Mouse (Mus musculus) right cerebral cortex, postnatal 14 days (tissue): ENCODE results near the gene Casq1.
"Not testable (repeated sequence)": the region's sequence is repeated elsewhere in the genome, so short reads cannot be mapped to it uniquely, and the experiment has no call there.

Experiments
- DNase-seq: peaks from one replicate; pipeline ENCODE4 v3.0.0; 2022

Casq1 gene

DNA sequence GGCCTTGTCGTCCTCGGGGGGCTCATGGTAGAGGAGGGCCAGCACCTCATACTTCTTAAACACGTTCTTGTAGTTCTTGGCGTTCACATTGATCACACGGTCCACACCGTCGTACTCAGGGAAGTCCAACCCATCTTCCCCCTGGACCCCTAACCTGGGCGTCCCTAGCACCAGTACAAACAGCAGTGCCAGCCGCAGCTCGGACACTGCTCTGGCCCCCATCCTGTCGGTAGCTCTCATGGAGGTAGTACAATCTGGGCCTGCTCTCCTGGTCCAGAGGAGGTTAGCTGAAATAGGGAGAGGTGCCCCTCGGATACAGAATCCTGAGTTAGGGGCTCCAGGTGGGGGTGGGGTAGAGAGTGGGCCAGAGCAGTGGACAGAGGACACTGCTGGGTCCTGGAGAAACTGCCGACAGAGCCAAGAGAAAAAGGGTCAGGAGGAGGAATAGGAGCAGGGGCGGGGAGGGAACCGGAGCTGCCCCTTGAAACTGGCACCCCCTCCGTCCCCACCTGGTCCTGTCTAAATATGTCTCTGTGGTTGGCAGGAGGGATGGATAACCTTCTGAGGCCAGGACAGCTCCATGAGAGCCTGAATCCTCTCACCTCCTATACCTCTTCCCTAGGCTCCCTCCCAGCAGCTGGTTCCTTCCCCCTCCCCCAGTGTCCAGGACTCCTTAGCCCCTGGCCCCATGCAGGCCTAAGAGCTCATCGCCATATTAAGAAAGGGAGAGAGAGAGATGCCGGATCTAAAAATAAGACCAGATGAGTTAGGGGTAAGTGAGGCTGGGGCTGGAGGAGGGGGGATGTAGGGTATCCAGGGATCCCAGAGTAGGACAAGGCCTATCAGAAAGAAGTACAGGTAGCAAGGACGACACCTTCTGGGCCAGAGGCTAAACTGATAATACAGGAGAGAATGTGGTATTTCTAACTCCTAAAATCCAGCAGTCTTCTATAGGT lies at the start of gene Casq1:
TSS of gene Casq1 (minus strand) at position 418 of the 956 bp plus-strand sequence.
- DNase-seq = no peak

DNA sequence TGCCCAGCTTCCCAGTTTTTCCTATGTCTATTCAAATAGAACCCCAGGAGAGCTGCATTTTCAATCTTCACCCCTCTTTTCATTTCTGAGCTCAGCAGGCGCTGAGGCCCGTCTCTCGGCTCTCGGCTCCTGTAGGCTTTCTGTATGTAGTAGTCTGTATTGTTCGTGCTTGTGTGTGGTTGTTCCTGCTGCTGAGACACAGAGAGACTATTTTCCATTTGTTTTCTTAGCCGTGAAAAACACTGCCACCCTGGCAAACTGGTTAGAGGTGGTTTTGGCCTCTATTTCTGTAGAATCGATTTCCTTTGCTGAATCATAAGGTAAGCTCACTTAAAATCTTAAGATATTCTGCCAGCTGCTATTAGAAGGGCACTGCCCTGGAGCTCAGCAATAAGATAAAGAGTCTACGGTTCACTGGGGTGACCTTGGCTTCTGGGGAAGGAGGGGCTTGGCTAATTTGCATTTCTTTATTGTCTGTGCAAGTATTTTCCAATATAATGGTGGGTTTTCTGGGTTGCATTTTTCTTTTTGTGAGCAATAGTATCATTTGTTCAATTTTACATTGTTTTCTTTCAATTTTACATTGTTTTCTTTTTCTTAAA lies 41.9 kb upstream of the Casq1 start, which contains the start of gene Igsf8:
TSS of gene Igsf8 (plus strand) at position 165 of the 602 bp plus-strand sequence.
- DNase-seq = no peak

DNA sequence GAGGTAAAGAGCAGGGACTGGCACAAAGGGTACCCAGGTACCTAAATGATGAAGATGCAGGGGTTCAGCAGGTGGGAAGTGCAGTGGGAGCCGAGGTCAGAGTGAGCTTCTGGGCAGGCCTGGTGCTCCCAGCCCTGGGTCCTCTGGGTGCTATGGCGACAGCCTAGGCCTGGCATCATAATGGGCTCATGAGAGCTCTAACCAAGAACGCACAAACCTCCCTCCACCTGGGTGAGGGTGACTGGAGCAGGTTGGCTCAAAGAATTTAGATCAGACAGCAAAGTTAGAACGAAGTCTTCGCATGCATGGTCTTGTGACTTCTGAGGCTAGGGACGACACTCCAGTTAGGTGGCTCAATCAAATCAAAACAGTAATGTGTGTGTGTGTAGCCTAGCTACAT lies 38.6 kb upstream of the Casq1 start, which contains the start of gene Atp1a4:
TSS of gene Atp1a4 (minus strand) at position 101 of the 400 bp plus-strand sequence.
- no peak for DNase-seq

DNA sequence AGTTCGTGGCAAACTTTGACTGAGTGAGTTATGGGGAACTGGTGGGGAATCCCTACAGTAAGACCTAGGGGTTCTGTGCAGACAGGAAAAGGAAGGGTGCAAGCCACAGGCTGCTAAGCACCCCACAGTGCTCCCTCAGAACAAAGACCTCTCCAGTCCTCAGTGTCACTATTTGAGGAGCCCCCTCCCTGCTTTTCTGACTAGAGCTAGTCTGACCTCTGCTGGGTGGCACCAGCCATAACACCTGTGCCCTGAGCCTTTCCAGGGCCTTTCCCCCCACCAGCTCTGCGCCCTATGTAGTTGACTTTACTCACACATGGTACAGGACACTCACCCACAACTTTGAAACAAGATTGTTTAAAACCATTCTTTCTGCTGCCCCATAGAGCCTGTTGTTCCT lies 28.0 kb upstream of the Casq1 start:
- peak; percentile 14 for DNase-seq

DNA sequence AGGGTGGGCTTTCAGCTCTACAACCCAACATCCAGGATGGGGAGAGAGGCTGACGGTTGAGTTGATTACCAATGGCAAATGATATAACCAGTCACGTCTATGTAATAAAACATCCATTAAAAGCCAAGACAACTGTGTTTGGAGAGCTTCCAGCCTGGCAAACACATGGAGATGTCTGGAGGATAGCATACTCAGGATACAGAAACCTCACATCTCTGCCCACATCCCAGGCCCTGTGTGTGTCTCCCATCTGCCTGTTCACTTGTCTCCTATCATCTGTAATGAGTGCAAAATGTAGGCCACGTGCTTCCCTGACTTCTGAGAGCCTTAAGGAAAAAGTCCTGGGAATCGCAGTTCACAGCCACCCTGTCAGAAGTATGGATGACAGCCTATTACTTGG lies 27.5 kb upstream of the Casq1 start:
- DNase-seq = no peak

DNA sequence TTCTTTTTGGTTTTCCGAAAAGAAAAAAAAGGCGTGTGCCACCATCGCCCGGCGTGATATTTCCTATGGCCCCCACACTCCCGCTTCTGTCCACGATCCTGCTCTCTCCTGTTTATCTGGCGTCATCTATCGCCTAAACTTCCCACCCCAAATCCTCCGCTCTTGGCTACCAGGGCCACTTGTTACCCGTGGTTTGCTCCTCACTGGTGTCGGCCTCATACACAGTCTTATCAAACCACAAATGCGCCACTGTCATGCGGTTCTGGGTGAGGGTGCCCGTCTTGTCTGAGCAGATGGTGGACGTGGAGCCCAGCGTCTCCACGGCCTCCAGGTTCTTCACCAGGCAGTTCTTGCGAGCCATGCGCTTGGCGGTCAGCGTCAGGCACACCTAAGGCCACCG lies 25.0 kb upstream of the Casq1 start:
- not testable (repeated sequence) for DNase-seq

DNA sequence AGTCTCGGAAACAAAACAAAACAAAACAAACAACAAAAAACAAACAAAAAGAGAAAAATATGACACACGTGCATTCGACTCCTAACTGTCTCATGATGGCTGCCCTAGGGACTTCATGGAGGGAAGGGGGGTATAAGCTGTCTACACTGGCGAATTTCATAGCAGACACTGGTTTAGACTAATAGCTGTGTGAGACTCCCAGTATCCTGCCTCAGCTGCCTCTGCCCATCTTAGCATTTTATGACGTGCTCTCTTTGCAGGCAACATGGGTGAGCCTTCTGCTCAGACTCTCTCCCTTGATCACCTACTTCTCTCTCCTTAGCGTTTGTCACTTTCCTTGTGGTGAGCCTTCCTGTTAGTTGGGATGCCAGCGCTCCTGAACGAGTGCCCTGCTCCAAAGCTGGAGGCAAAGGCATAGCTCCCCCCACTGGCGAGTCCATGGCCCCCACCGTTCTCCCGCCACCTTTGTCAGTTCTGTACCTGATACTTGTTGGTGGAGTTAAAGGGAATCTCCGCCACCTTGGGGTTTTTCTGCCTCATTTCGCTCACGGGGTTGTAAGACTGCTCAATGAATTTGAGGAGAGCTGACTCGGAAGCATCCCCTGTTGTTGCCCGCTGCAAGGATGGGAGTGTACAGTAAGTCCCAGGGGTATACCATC lies 24.0 kb upstream of the Casq1 start:
- peak; percentile 25 for DNase-seq

DNA sequence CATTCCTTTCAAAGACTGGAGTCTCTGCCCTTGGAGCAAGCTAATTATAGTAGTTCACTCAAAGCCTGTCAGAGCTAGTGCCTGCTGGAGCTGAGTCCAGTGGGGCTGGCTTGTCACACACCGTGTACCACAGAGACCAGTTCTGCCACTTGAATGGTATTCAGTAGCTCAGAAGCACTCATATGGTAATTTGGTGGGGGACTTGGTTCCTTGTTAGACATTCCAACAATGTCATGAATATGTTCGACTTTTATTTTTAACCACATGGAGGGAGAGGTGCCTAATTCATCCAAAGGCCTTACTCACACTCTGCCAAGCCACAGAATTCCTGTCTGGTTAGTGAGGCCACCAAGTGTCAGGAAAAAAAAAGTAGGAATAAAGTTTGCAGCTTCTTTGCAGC lies 22.7 kb upstream of the Casq1 start:
- DNase-seq = no peak

DNA sequence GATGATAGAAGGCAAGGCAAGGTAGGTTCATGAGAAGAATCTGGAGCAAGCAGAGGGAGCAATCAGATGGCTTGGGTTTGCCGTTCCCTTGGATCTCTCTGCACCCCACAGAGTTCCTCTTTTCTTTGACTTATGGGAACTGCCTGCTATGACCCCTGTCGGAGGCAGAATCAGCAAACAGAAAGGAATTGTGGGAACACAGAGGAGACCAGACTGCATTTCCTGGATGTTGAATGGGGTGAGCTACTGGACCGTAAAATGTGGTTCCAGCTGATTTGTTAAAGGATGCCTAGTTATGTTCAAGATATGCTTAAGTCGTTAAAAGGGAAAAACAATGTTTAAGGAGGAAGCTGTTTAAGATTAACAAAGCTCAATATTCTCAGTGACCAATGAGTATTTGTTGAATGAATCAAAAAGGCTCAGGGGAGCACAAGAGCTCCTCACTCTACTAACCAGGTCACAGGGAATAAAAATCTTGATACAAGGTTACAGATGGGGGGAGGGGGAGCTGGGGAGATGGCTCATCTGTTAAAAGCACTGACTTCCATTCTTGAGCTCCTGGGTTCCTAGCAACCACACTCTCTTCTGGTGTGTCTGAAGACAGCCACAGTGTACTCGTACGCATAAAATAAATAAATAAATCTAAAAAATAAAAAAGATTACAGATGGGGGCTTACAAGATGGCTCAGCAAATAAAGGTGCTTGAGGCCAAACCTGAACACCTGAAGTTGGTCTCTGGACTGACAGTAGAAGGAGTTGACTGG lies 21.5 kb upstream of the Casq1 start:
- DNase-seq = no peak

DNA sequence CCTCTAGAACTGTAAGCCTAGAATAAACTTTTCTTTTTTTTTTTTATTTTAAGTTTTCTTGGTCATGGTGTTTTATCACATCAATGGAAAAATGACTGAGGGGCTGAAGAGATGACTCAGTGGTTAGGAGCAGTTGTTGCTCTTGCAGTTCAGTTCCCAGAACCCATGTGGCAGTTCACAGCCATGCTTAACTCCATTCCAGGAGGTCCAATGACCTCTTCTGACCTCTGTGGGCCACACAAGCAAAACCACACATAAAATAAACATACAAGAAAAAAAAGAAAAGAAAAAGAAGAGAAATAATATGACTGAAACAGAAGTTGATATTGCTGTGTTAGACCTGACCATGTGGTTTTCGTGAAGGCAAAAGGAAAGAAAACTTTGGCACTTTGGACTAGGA lies 9.5 kb upstream of the Casq1 start:
- no peak for DNase-seq

DNA sequence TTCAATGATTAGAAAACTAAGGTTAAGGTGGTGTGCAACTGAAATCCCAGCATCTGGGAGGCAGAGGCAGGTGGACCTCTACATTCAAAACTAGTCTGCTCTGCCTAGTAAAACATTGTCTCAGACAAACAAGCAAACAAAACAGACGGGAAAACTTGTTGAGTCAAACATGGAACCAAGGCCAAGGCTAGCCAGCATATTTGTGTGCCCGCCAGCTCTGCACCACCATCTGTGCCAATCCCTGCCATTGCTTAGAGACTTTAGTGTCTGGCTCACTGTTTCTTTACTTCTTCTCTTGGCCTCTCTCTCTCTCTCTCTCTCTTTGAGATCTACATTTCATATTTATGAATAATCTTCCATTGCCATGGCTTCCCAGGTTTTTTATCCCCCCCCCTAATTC lies 8.5 kb upstream of the Casq1 start:
- DNase-seq = no peak

DNA sequence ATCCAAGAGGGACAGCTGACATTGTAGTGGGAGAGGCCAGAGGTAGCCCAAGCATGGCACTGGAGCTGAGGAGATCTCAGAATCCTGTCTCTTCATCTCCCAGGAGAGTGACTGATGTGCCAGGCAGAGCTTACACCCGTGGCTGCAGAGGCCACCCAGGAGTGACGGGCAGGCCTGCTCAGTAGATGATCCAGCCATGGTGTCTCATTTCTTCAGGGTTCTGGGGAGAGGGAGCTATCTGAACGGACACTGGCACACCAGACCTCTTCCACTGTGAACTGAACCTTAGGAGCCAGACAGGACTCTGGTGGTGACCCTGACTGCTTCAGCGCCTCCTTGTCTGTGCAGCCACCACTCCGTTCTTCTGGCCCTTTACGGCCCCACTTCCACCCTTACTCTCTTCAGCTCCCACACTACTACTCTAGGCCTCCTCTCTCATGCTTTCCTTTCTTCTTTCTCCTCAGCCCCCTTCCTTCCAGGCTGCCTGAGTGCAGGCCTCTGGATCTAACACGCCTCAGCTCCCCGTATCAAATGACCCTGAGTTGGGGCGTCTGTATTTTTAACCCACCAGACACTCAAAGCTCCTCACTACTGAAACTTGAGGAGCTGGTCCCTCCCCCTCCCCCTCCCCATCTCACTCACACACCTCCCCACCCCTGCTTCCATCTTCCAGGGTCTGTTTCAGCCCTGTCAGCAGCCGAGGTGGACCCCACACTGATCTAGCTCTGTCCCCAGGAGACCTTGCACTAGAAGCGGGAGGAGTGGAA lies 1.8 kb upstream of the Casq1 start:
- no peak for DNase-seq

DNA sequence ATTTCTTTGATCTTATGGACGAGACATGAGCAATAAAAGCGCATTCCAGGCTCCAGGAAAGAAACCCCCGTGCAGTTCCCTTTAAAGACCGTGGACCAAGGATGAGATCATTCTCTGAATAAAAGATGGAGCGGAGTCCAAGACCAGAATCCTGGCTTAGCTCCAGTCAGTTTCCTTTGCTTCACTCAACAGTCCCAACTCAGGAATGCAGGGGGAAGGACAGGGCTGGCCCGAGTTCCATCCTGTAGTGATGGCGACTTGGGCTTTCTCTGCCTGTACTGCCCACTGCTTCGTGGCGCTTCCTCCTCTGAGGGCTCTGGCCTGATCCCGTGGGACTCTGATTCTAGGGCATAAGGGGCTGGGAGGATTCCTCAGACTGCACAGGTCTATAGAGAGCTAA lies 746 bp upstream of the Casq1 start:
- DNase-seq = no peak

DNA sequence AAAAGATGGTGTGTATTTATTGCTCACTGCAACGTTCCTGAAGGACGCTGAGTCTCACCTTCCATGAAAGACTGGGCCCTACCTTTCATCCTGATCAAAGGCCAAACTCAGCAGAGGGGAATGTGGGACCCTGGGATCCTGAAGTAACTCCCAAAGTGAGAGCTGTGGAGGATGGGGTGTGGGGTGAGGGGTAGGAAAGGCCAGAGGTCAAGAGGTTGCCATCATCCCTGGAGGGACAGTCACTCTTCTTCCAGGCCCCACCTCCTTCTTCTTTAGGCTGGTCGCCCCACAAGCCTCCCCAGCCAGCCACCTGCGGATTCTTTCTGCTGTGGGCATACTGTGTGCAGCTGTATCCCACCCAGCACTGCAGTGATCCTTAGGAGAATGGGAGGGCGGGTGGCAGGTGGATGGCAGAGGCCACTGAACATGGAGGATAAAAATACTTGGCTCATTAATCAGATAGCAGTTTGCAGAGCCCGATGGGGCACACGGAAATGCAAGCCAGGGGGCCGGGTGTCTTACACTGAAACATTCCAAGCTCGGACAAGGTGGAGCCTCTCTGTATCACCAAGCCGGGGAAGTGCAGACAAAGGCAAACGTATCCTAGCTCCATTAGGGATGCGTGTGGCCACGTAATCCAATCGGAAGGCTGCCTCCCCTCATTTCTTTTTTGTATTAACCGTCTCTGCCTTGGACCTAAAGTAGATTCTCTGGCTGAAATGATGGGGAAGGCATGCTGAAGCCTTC lies 1.3 kb downstream of the Casq1 start:
- no peak for DNase-seq

DNA sequence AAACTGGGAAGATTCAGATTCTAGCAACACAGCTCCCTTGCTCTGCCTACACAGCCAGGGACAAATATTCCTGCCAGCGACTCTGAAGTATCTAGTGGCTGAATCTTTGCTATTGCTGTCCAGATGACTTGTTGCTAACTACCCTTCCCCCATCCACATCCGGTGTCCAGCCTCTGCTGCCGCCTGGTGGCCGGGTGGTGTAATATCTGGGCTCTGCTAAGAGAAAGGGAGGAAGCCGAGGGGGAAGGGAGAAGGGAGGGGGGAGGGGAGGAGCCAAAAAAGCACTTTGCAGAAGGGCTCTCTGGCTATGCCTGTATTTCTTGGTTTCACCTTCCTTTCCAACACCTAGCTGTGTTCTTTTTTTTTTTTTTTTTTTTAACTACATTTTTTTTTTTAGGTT lies 2.5 kb downstream of the Casq1 start:
- DNase-seq = peak; percentile 86

DNA sequence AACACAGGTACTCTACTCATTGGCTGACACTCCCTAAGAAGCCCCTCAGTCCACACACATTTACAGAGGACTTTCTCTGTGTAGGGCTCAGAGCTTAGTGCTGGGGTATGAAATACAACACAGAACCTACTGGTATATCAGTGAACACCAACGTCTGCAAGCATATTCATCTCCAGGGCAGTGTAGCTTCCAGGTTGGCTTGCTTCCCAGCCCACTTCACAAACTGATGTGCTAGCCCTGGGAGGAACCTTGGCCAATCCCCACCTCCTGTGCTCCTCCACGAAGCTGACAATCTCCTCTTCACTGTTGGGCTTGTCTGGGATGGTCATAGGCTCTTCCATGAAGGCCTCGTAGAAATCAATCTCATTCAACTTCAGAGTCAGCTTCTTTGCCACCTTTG lies 4.9 kb downstream of the Casq1 start:
- DNase-seq = no peak

DNA sequence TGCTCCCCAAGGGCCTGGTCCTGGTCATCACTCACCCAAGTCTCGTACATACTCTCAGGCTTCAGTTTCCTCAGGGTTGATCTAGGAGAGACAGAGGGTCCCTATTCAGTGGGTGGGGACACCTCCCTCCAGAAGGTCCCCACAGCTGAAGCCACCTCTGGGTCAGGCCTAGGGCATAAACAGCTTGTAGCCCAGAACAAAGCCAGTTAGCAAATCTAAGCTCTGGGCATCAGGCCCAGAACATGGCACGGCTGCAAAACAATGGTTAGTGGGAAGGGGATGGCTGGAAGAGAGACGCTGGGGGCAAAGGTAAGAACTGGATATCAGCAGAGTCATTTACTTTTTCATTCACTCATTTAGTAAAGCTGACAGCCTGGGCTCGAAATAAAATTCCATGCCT lies 5.9 kb downstream of the Casq1 start:
- no peak for DNase-seq

DNA sequence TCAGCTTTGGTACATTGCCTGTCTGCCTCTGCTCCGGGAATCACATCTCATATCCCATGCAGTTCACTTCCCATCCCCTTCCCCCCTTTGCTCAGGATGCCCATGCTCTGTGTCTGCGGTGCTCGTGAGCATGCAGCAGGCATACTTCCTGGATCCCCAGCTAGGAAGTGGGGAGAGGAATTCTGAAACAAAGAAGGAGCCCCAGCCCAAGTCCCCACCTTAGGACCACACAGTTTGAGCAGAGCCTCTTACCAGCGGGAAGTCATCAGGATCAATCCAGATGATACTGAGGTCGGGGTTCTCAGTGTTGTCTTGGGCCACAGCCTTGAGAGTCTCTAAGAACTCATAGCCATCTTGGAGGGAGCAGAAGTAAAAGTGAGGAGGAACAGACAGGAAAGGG lies 6.9 kb downstream of the Casq1 start:
- no peak for DNase-seq

DNA sequence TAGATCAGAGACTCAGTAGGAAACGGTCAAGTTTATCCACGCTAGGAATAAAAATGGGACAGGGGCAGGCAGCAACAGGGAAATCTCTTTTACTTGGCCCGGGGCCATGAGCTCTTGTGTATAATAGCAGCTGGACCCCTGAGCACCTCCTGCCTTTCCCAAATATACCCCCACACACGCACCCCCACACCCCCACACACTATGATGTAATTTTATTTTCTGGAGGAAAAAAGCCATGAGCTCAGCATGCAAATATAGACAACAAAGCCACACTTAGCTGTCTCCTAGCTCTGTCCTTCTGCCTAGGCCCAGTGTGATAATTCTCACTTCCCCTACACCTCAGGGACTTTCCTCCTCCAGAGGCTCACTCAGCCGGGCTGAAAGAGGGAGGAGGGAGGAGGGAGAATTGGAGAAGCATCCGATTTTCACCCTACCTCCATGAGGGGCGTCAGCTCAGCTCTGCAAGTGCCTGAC lies 12.5 kb downstream of the Casq1 start:
- peak; percentile 55 for DNase-seq

DNA sequence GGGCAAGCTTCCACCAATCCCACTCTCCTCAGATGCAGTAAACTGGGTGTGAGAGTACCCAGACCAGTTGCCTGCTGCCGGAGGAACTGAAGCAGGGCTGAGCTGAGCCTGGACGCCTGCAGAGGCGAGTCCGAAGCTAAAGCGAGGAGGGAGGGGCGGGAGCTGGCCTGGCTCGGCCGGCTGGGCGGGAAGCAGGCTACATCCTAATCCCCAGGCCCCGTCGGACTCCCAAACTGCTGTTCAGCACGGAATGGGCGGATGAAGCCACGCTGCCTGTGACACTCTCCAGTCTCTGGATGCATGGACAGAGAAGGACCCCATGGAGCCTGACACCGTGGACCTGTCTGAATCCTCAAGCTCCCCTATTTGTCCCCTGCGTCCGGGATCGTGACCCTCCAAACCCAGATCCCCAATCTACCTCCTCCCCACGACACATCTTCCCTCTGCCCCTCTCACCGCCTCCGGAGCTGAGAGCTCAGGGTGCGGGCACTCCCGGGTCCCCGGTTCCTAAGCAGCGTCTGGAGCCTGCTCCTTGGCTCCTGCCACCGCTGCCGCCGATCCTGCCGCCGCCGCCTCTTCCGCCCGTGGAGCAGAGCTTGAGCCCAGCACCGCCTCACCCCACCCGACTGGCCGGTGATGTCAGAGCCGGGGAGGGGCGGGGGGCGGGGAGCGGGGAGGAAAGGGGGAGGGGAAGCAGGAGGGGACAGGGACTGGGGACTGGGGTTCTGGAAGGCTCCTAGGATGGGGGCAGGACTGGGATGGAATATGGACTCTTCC lies 13.3 kb downstream of the Casq1 start, which contains the start of gene Pea15a:
TSS of gene Pea15a (minus strand) at position 664 of the 777 bp plus-strand sequence.
- DNase-seq = peak; percentile 82
